Mouse (Mus musculus): ENCODE measurements around the gene Krt12. TPM values are rescaled to one million over a fixed set of nuclear protein-coding genes. Genes with fewer than 3 reads are reported as not detected.

The Krt12 gene
- total RNA-seq (2015; ENCODE audit: low replicate concordance), result not detected in 2 replicates
- total RNA-seq (2017; ENCODE audit: low replicate concordance), result not detected in 2 replicates

- no peak for ATAC-seq (replicated peaks; ENCODE audit: low FRiP score, poor library complexity, severe bottlenecking)
Measured at GRCm38 (mm10) chr11:99422159-99422558, at the start of gene Krt12. Gene Krt12, minus strand, starts transcription at chr11:99422259.

- ATAC-seq (replicated peaks; ENCODE audit: low FRiP score, poor library complexity, severe bottlenecking), result no peak
Measured at GRCm38 (mm10) chr11:99469228-99469627, 47.2 kb upstream of the Krt12 start.

- ATAC-seq (replicated peaks; ENCODE audit: low FRiP score, poor library complexity, severe bottlenecking), result no peak
Measured at GRCm38 (mm10) chr11:99468566-99468965, 46.5 kb upstream of the Krt12 start.

GRCm38 (mm10) chr11:99466316-99466715 is 44.3 kb upstream of the Krt12 start:
- no peak for ATAC-seq (replicated peaks; ENCODE audit: low FRiP score, poor library complexity, severe bottlenecking)

GRCm38 (mm10) chr11:99464836-99465235 is 42.8 kb upstream of the Krt12 start:
- no peak for ATAC-seq (replicated peaks; ENCODE audit: low FRiP score, poor library complexity, severe bottlenecking)

GRCm38 (mm10) chr11:99463155-99463554 is 41.1 kb upstream of the Krt12 start:
- ATAC-seq (replicated peaks; ENCODE audit: low FRiP score, poor library complexity, severe bottlenecking), result no peak

- no peak for ATAC-seq (replicated peaks; ENCODE audit: low FRiP score, poor library complexity, severe bottlenecking)
Measured at GRCm38 (mm10) chr11:99461736-99462135, 39.7 kb upstream of the Krt12 start.

GRCm38 (mm10) chr11:99458887-99459286 is 36.8 kb upstream of the Krt12 start:
- ATAC-seq (replicated peaks; ENCODE audit: low FRiP score, poor library complexity, severe bottlenecking), result no peak

GRCm38 (mm10) chr11:99454759-99455158 is 32.7 kb upstream of the Krt12 start:
- no peak for ATAC-seq (replicated peaks; ENCODE audit: low FRiP score, poor library complexity, severe bottlenecking)

- no peak for ATAC-seq (replicated peaks; ENCODE audit: low FRiP score, poor library complexity, severe bottlenecking)
Measured at GRCm38 (mm10) chr11:99454044-99454443, 32.0 kb upstream of the Krt12 start.

- ATAC-seq (replicated peaks; ENCODE audit: low FRiP score, poor library complexity, severe bottlenecking), result no peak
Measured at GRCm38 (mm10) chr11:99448769-99449168, 26.7 kb upstream of the Krt12 start.

GRCm38 (mm10) chr11:99441220-99441619 is 19.2 kb upstream of the Krt12 start:
- no peak for ATAC-seq (replicated peaks; ENCODE audit: low FRiP score, poor library complexity, severe bottlenecking)

- ATAC-seq (replicated peaks; ENCODE audit: low FRiP score, poor library complexity, severe bottlenecking), result no peak
Measured at GRCm38 (mm10) chr11:99439465-99439864, 17.4 kb upstream of the Krt12 start.

GRCm38 (mm10) chr11:99437972-99438371 is 15.9 kb upstream of the Krt12 start, which contains the start of gene Krt20:
Gene Krt20, minus strand, starts transcription at chr11:99438150.
- no peak for ATAC-seq (replicated peaks; ENCODE audit: low FRiP score, poor library complexity, severe bottlenecking)

- ATAC-seq (replicated peaks; ENCODE audit: low FRiP score, poor library complexity, severe bottlenecking), result no peak
Measured at GRCm38 (mm10) chr11:99436625-99437024, 14.6 kb upstream of the Krt12 start.

GRCm38 (mm10) chr11:99430670-99431069 is 8.6 kb upstream of the Krt12 start:
- no peak for ATAC-seq (replicated peaks; ENCODE audit: low FRiP score, poor library complexity, severe bottlenecking)

GRCm38 (mm10) chr11:99420586-99420985 is 1.5 kb downstream of the Krt12 start:
- ATAC-seq (replicated peaks; ENCODE audit: low FRiP score, poor library complexity, severe bottlenecking), result no peak

GRCm38 (mm10) chr11:99417819-99418218 is 4.2 kb downstream of the Krt12 start:
- ATAC-seq (replicated peaks; ENCODE audit: low FRiP score, poor library complexity, severe bottlenecking), result no peak

GRCm38 (mm10) chr11:99416902-99417301 is 5.2 kb downstream of the Krt12 start:
- ATAC-seq (replicated peaks; ENCODE audit: low FRiP score, poor library complexity, severe bottlenecking), result no peak

GRCm38 (mm10) chr11:99414463-99415147 is 7.5 kb downstream of the Krt12 start:
- no peak for ATAC-seq (replicated peaks; ENCODE audit: low FRiP score, poor library complexity, severe bottlenecking)

- ATAC-seq (replicated peaks; ENCODE audit: low FRiP score, poor library complexity, severe bottlenecking), result no peak
Measured at GRCm38 (mm10) chr11:99413247-99413646, 8.8 kb downstream of the Krt12 start.

GRCm38 (mm10) chr11:99406186-99406585 is 15.9 kb downstream of the Krt12 start:
- ATAC-seq (replicated peaks; ENCODE audit: low FRiP score, poor library complexity, severe bottlenecking), result no peak
